Mouse (Mus musculus) adrenal gland, adult 2 months (tissue): ENCODE results near the gene Adcy4. TPM values are rescaled to one million over a fixed set of nuclear protein-coding genes. Genes with fewer than 3 reads are reported as not detected.

Source experiments
- DNase-seq: peaks from one replicate; pipeline ENCODE4 v3.0.0; 2021
- polyA plus RNA-seq: library from polyadenylated mRNA; depleted of rRNA; stranded (reverse); fragments of >200 nt; gene quantifications from 2 replicates; pipeline ENCODE4 v1.2.3, GENCODE M21; 2012; rRNA removed
- total RNA-seq, 2 experiments: library from RNA; stranded (reverse); gene quantifications; 2 replicates each; pipeline ENCODE4 v1.2.3; 2021

Gene Adcy4
- total and polyA plus RNA-seq, 3 experiments = 9.8 to 17.1 (median 12.5) TPM

GRCm38 (mm10) chr14:55720666-55721065 lies 63.2 kb downstream of the Adcy4 start:
- no peak for DNase-seq

DNA sequence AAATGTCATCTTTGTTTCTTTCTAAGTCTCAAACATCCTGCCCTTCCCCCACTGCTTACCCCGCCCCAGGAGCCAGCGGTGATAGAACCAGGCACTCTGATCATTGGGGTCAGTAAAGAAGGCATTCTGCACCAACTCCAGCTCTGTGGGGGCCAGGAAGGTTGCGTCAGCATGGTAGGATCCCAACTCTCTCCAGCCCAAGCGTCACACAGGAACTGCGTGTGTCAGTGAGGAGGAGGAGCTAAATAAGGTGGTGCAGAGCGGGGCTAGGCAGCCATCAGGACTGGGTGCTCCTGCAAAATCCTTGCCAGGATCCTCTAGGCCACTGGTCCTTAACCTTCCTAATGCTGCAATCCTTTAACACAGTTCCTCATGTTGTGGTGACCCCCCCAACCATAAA lies 64.2 kb downstream of the Adcy4 start:
- DNase-seq = no peak

Other genes starting within 250 kb of the Adcy4 start
Only the 30 nearest of the 35 such genes appear.
- gene Fitm1, start 208.5 kb downstream of the Adcy4 start, total RNA-seq = 1 to 10 TPM in 1 of 2 experiments, under 1 TPM in 1; 0.41 to 1.5 TPM
- gene Fitm1, start 208.5 kb downstream of the Adcy4 start, polyA plus RNA-seq = 3.8 and 5.6 TPM in 2 replicates
- gene Psme1, start 206.0 kb downstream of the Adcy4 start, total RNA-seq = 100 to 1,000 TPM; 207 to 360 TPM
- gene Psme1, start 206.0 kb downstream of the Adcy4 start, polyA plus RNA-seq = 87.3 and 96.4 TPM in 2 replicates
- 10 to 100 TPM; 24.5 to 38.4 TPM for gene Emc9, start 198.8 kb downstream of the Adcy4 start, total RNA-seq
- gene Emc9, start 198.8 kb downstream of the Adcy4 start, polyA plus RNA-seq = 59.2 and 62.9 TPM in 2 replicates
- gene Psme2, start 193.0 kb downstream of the Adcy4 start, total RNA-seq = 100 to 1,000 TPM; 329 to 332 TPM
- gene Psme2, start 193.0 kb downstream of the Adcy4 start, polyA plus RNA-seq = 49.2 and 65.1 TPM in 2 replicates
- gene Rnf31, start 192.4 kb downstream of the Adcy4 start, total RNA-seq = 10 to 100 TPM; 30.8 to 36.6 TPM
- 37.2 and 38.9 TPM in 2 replicates for gene Rnf31, start 192.4 kb downstream of the Adcy4 start, polyA plus RNA-seq
- gene Irf9, start 180.5 kb downstream of the Adcy4 start, total RNA-seq = 10 to 100 TPM; 18.0 to 23.6 TPM
- 76.9 and 100 TPM in 2 replicates for gene Irf9, start 180.5 kb downstream of the Adcy4 start, polyA plus RNA-seq
- 10 to 100 TPM in 1 of 2 experiments, 1 to 10 TPM in 1; 7.5 to 10.4 TPM for gene Rec8, start 166.1 kb downstream of the Adcy4 start, total RNA-seq
- 15.9 and 18.4 TPM in 2 replicates for gene Rec8, start 166.1 kb downstream of the Adcy4 start, polyA plus RNA-seq
- 100 to 1,000 TPM; 126 to 136 TPM for gene Ipo4, start 148.1 kb downstream of the Adcy4 start, total RNA-seq
- 86.6 and 132 TPM in 2 replicates for gene Ipo4, start 148.1 kb downstream of the Adcy4 start, polyA plus RNA-seq
- 1 to 10 TPM in 1 of 2 experiments, not detected in 1; 3.9 TPM for gene Gm49378, start 146.2 kb downstream of the Adcy4 start, total RNA-seq
- gene Gm49378, start 146.2 kb downstream of the Adcy4 start, polyA plus RNA-seq = 30.0 and 40.2 TPM in 2 replicates
- 10 to 100 TPM; 76.7 to 86.1 TPM for gene Tm9sf1, start 140.3 kb downstream of the Adcy4 start, total RNA-seq
- gene Tm9sf1, start 140.3 kb downstream of the Adcy4 start, polyA plus RNA-seq = 128 and 151 TPM in 2 replicates
- gene Tssk4, start 133.9 kb downstream of the Adcy4 start, total RNA-seq = 1 to 10 TPM; 1.2 to 1.5 TPM
- 0.52 and 0.59 TPM in 2 replicates for gene Tssk4, start 133.9 kb downstream of the Adcy4 start, polyA plus RNA-seq
- 10 to 100 TPM; 57.9 to 58.2 TPM for gene Mdp1, start 123.6 kb downstream of the Adcy4 start, total RNA-seq
- 13.8 and 17.9 TPM in 2 replicates for gene Mdp1, start 123.6 kb downstream of the Adcy4 start, polyA plus RNA-seq
- gene Gmpr2, start 112.2 kb downstream of the Adcy4 start, total RNA-seq = 10 to 100 TPM; 23.1 to 28.5 TPM
- 10.0 and 12.4 TPM in 2 replicates for gene Gmpr2, start 112.2 kb downstream of the Adcy4 start, polyA plus RNA-seq
- gene Nedd8, start 112.0 kb downstream of the Adcy4 start, total RNA-seq = 100 to 1,000 TPM; 352 to 392 TPM
- 214 and 281 TPM in 2 replicates for gene Nedd8, start 112.0 kb downstream of the Adcy4 start, polyA plus RNA-seq
- gene Tinf2, start 102.3 kb downstream of the Adcy4 start, total RNA-seq = 10 to 100 TPM; 29.6 to 35.8 TPM
- gene Tinf2, start 102.3 kb downstream of the Adcy4 start, polyA plus RNA-seq = 10.2 and 11.9 TPM in 2 replicates
- gene Tgm1, start 70.2 kb downstream of the Adcy4 start, total RNA-seq = under 1 TPM; 0.23 to 0.45 TPM
- 0.27 and 0.28 TPM in 2 replicates for gene Tgm1, start 70.2 kb downstream of the Adcy4 start, polyA plus RNA-seq
- 10 to 100 TPM; 20.2 to 20.4 TPM for gene Rabggta, start 61.8 kb downstream of the Adcy4 start, total RNA-seq
- gene Rabggta, start 61.8 kb downstream of the Adcy4 start, polyA plus RNA-seq = 39.5 and 44.7 TPM in 2 replicates
- gene Dhrs1, start 38.4 kb downstream of the Adcy4 start, total RNA-seq = 10 to 100 TPM; 70.7 to 93.5 TPM
- gene Dhrs1, start 38.4 kb downstream of the Adcy4 start, polyA plus RNA-seq = 49.6 and 68.1 TPM in 2 replicates
- 10 to 100 TPM; 17.6 to 17.7 TPM for gene Nop9, start 38.4 kb downstream of the Adcy4 start, total RNA-seq
- 9.2 and 9.9 TPM in 2 replicates for gene Nop9, start 38.4 kb downstream of the Adcy4 start, polyA plus RNA-seq
- 1 to 10 TPM; 1.2 to 1.7 TPM for gene Cideb, start 25.6 kb downstream of the Adcy4 start, total RNA-seq
- gene Cideb, start 25.6 kb downstream of the Adcy4 start, polyA plus RNA-seq = 0.70 and 0.74 TPM in 2 replicates
- gene Ltb4r2, start 22.7 kb downstream of the Adcy4 start, total RNA-seq = under 1 TPM in 1 of 2 experiments, not detected in 1; 0.14 TPM
- 0.39 TPM in 1 of 2 replicates, not detected in the other for gene Ltb4r2, start 22.7 kb downstream of the Adcy4 start, polyA plus RNA-seq
- under 1 TPM in 1 of 2 experiments, not detected in 1; 0.76 TPM for gene Ltb4r1, start 18.1 kb downstream of the Adcy4 start, total RNA-seq
- gene Ltb4r1, start 18.1 kb downstream of the Adcy4 start, polyA plus RNA-seq = 1.4 and 1.7 TPM in 2 replicates
- gene Ripk3, start 4.8 kb upstream of the Adcy4 start, total RNA-seq = 1 to 10 TPM; 3.3 to 3.7 TPM
- gene Ripk3, start 4.8 kb upstream of the Adcy4 start, polyA plus RNA-seq = 6.2 and 6.4 TPM in 2 replicates
- gene Nfatc4, start 39.0 kb upstream of the Adcy4 start, total RNA-seq = 10 to 100 TPM; 17.9 to 21.9 TPM
- gene Nfatc4, start 39.0 kb upstream of the Adcy4 start, polyA plus RNA-seq = 50.5 and 58.1 TPM in 2 replicates
- 10 to 100 TPM in 1 of 2 experiments, 1 to 10 TPM in 1; 7.2 to 16.1 TPM for gene Nynrin, start 69.9 kb upstream of the Adcy4 start, total RNA-seq
- 5.1 and 5.3 TPM in 2 replicates for gene Nynrin, start 69.9 kb upstream of the Adcy4 start, polyA plus RNA-seq
- gene Cbln3, start 100.3 kb upstream of the Adcy4 start, total RNA-seq = under 1 TPM in 1 of 2 experiments, not detected in 1; 0.20 TPM
- gene Cbln3, start 100.3 kb upstream of the Adcy4 start, polyA plus RNA-seq = 0.03 and 0.25 TPM in 2 replicates
- gene Khnyn, start 100.9 kb upstream of the Adcy4 start, total RNA-seq = 10 to 100 TPM; 12.3 to 18.2 TPM
- gene Khnyn, start 100.9 kb upstream of the Adcy4 start, polyA plus RNA-seq = 13.0 and 14.6 TPM in 2 replicates
- gene Sdr39u1, start 116.2 kb upstream of the Adcy4 start, total RNA-seq = 10 to 100 TPM; 81.0 to 92.5 TPM
- 45.9 and 52.8 TPM in 2 replicates for gene Sdr39u1, start 116.2 kb upstream of the Adcy4 start, polyA plus RNA-seq
- gene Cma1, start 160.6 kb upstream of the Adcy4 start, total RNA-seq = 1 to 10 TPM; 2.3 TPM
- gene Cma1, start 160.6 kb upstream of the Adcy4 start, polyA plus RNA-seq = 0.85 and 1.1 TPM in 2 replicates
- gene Cma2, start 166.9 kb upstream of the Adcy4 start, total RNA-seq = under 1 TPM in 1 of 2 experiments, not detected in 1; 0.35 TPM
- gene Cma2, start 166.9 kb upstream of the Adcy4 start, polyA plus RNA-seq = not detected in 2 replicates